Mouse (Mus musculus): Measurements from ENCODE around the gene Spata4. TPM values are rescaled to one million over a fixed set of nuclear protein-coding genes. Genes with fewer than 3 reads are reported as not detected.

Spata4 gene
- not detected in 2 replicates for polyA plus RNA-seq (2015; fragmentation: Nextera tagmentation; extraction: Ambion mirVana)

- H3K9me3 ChIP-seq (replicated peaks; ENCODE audit: control insufficient read depth, low read length) = no peaks in the 10 kb centered on the region
- H3K36me3 ChIP-seq (ENCODE audit: control insufficient read depth, insufficient read depth) = no peaks in the 10 kb centered on the region
- no peak within 1 kb of the TSS for H3K27ac ChIP-seq (ENCODE audit: low read length)
- ATAC-seq (ENCODE audit: low read depth) = peak; percentile 50; the same call in 1 of the 2 replicates
- H3K9ac ChIP-seq (ENCODE audit: low read depth, low read length) = no peak within 1 kb of the TSS
- peak within 1 kb of the TSS; percentile 51 for H3K4me2 ChIP-seq (ENCODE audit: low read depth, low read length)
- 19% methylated on average over 21 of the region's 21 CpGs for WGBS (ENCODE audit: insufficient replicate concordance)
- H3K4me3 ChIP-seq (ENCODE audit: low read depth, low read length) = no peak within 1 kb of the TSS; the same call in 1 of the 2 replicates
- H3K27me3 ChIP-seq (ENCODE audit: control insufficient read depth, insufficient read depth, low read depth, low read length) = no peaks in the 10 kb centered on the region
- H3K4me1 ChIP-seq (ENCODE audit: control insufficient read depth, low read depth, low read length) = no peaks in the 10 kb centered on the region; the same call in 1 of the 2 replicates
Measured at GRCm38 (mm10) chr8:54600671-54601251, at the start of gene Spata4. Gene Spata4 (plus strand): TSS chr8:54600781.

GRCm38 (mm10) chr8:54554921-54555320 is 45.7 kb upstream of the Spata4 start:
- H3K27me3 ChIP-seq (ENCODE audit: control insufficient read depth, insufficient read depth, low read depth, low read length) = no peaks in the 10 kb centered on the region
- WGBS (ENCODE audit: insufficient replicate concordance) = 48% methylated on average over 2 of the region's 2 CpGs
- no peaks in the 10 kb centered on the region for H3K4me1 ChIP-seq (ENCODE audit: control insufficient read depth, low read depth, low read length)
- H3K36me3 ChIP-seq (ENCODE audit: control insufficient read depth, insufficient read depth) = no peaks in the 10 kb centered on the region
- no peak overlapping the region for H3K9ac ChIP-seq (ENCODE audit: low read depth, low read length)
- H3K27ac ChIP-seq (ENCODE audit: low read length) = no peak overlapping the region
- no peak overlapping the region for H3K4me3 ChIP-seq (ENCODE audit: low read depth, low read length)
- H3K4me2 ChIP-seq (ENCODE audit: low read depth, low read length) = no peak overlapping the region
- ATAC-seq (ENCODE audit: low read depth) = no peak
- no peaks in the 10 kb centered on the region for H3K9me3 ChIP-seq (replicated peaks; ENCODE audit: control insufficient read depth, low read length)

GRCm38 (mm10) chr8:54562137-54562536 is 38.4 kb upstream of the Spata4 start:
- Histone ChIP-seq H3K4me3 (ENCODE audit: low read depth, low read length) (no peak overlapping the region), H3K4me1 (ENCODE audit: control insufficient read depth, low read depth, low read length) (no peaks in the 10 kb centered on the region), H3K36me3 (ENCODE audit: control insufficient read depth, insufficient read depth) (no peaks in the 10 kb centered on the region), H3K4me2 (ENCODE audit: low read depth, low read length) (no peak overlapping the region), H3K27ac (ENCODE audit: low read length) (no peak overlapping the region), H3K27me3 (ENCODE audit: control insufficient read depth, insufficient read depth, low read depth, low read length) (no peaks in the 10 kb centered on the region), H3K9ac (ENCODE audit: low read depth, low read length) (no peak overlapping the region), H3K9me3 (replicated peaks; ENCODE audit: control insufficient read depth, low read length) (no peaks in the 10 kb centered on the region)
- 22% methylated on average over 4 of the region's 4 CpGs for WGBS (ENCODE audit: insufficient replicate concordance)
- ATAC-seq (ENCODE audit: low read depth) = no peak

GRCm38 (mm10) chr8:54565181-54565580 is 35.4 kb upstream of the Spata4 start:
- no peak overlapping the region for H3K27ac ChIP-seq (ENCODE audit: low read length)
- no peak overlapping the region for H3K4me2 ChIP-seq (ENCODE audit: low read depth, low read length)
- no peak overlapping the region for H3K4me3 ChIP-seq (ENCODE audit: low read depth, low read length)
- ATAC-seq (ENCODE audit: low read depth) = no peak
- H3K9me3 ChIP-seq (replicated peaks; ENCODE audit: control insufficient read depth, low read length) = no peaks in the 10 kb centered on the region
- H3K27me3 ChIP-seq (ENCODE audit: control insufficient read depth, insufficient read depth, low read depth, low read length) = no peaks in the 10 kb centered on the region
- H3K4me1 ChIP-seq (ENCODE audit: control insufficient read depth, low read depth, low read length) = no peaks in the 10 kb centered on the region
- H3K36me3 ChIP-seq (ENCODE audit: control insufficient read depth, insufficient read depth) = no peaks in the 10 kb centered on the region
- H3K9ac ChIP-seq (ENCODE audit: low read depth, low read length) = no peak overlapping the region
- WGBS (ENCODE audit: insufficient replicate concordance) = 52% methylated on average over 1 of the region's 1 CpGs

GRCm38 (mm10) chr8:54565603-54566260 is 34.8 kb upstream of the Spata4 start:
- H3K4me1 ChIP-seq (ENCODE audit: control insufficient read depth, low read depth, low read length) = no peaks in the 10 kb centered on the region
- H3K36me3 ChIP-seq (ENCODE audit: control insufficient read depth, insufficient read depth) = no peaks in the 10 kb centered on the region
- ATAC-seq (ENCODE audit: low read depth) = no peak
- no peak overlapping the region for H3K4me2 ChIP-seq (ENCODE audit: low read depth, low read length)
- no peaks in the 10 kb centered on the region for H3K27me3 ChIP-seq (ENCODE audit: control insufficient read depth, insufficient read depth, low read depth, low read length)
- H3K9ac ChIP-seq (ENCODE audit: low read depth, low read length) = no peak overlapping the region
- H3K27ac ChIP-seq (ENCODE audit: low read length) = no peak overlapping the region
- H3K9me3 ChIP-seq (replicated peaks; ENCODE audit: control insufficient read depth, low read length) = no peaks in the 10 kb centered on the region
- no peak overlapping the region for H3K4me3 ChIP-seq (ENCODE audit: low read depth, low read length)
- WGBS (ENCODE audit: insufficient replicate concordance) = 68% methylated on average over 7 of the region's 7 CpGs

GRCm38 (mm10) chr8:54567168-54567567 is 33.4 kb upstream of the Spata4 start:
- 64% methylated on average over 2 of the region's 2 CpGs for WGBS (ENCODE audit: insufficient replicate concordance)
- H3K4me1 ChIP-seq (ENCODE audit: control insufficient read depth, low read depth, low read length) = no peaks in the 10 kb centered on the region
- H3K27me3 ChIP-seq (ENCODE audit: control insufficient read depth, insufficient read depth, low read depth, low read length) = no peaks in the 10 kb centered on the region
- no peak overlapping the region for H3K4me3 ChIP-seq (ENCODE audit: low read depth, low read length)
- no peak overlapping the region for H3K27ac ChIP-seq (ENCODE audit: low read length)
- H3K9ac ChIP-seq (ENCODE audit: low read depth, low read length) = no peak overlapping the region
- no peaks in the 10 kb centered on the region for H3K9me3 ChIP-seq (replicated peaks; ENCODE audit: control insufficient read depth, low read length)
- H3K4me2 ChIP-seq (ENCODE audit: low read depth, low read length) = no peak overlapping the region
- H3K36me3 ChIP-seq (ENCODE audit: control insufficient read depth, insufficient read depth) = no peaks in the 10 kb centered on the region
- ATAC-seq (ENCODE audit: low read depth) = no peak

- H3K4me1 ChIP-seq (ENCODE audit: control insufficient read depth, low read depth, low read length) = no peaks in the 10 kb centered on the region
- no peak overlapping the region for H3K4me3 ChIP-seq (ENCODE audit: low read depth, low read length)
- no peak for ATAC-seq (ENCODE audit: low read depth)
- H3K27ac ChIP-seq (ENCODE audit: low read length) = no peak overlapping the region
- H3K27me3 ChIP-seq (ENCODE audit: control insufficient read depth, insufficient read depth, low read depth, low read length) = no peaks in the 10 kb centered on the region
- no peaks in the 10 kb centered on the region for H3K36me3 ChIP-seq (ENCODE audit: control insufficient read depth, insufficient read depth)
- 63% methylated on average over 15 of the region's 15 CpGs for WGBS (ENCODE audit: insufficient replicate concordance)
- H3K9me3 ChIP-seq (replicated peaks; ENCODE audit: control insufficient read depth, low read length) = no peaks in the 10 kb centered on the region
- no peak overlapping the region for H3K4me2 ChIP-seq (ENCODE audit: low read depth, low read length)
- H3K9ac ChIP-seq (ENCODE audit: low read depth, low read length) = no peak overlapping the region
Measured at GRCm38 (mm10) chr8:54570618-54571609, 29.7 kb upstream of the Spata4 start.

- Histone ChIP-seq H3K4me2 (ENCODE audit: low read depth, low read length) (no peak overlapping the region), H3K9ac (ENCODE audit: low read depth, low read length) (no peak overlapping the region), H3K27me3 (ENCODE audit: control insufficient read depth, insufficient read depth, low read depth, low read length) (no peaks in the 10 kb centered on the region), H3K9me3 (replicated peaks; ENCODE audit: control insufficient read depth, low read length) (no peaks in the 10 kb centered on the region), H3K4me1 (ENCODE audit: control insufficient read depth, low read depth, low read length) (no peaks in the 10 kb centered on the region), H3K27ac (ENCODE audit: low read length) (no peak overlapping the region), H3K4me3 (ENCODE audit: low read depth, low read length) (no peak overlapping the region), H3K36me3 (ENCODE audit: control insufficient read depth, insufficient read depth) (no peaks in the 10 kb centered on the region)
- 47% methylated on average over 3 of the region's 3 CpGs for WGBS (ENCODE audit: insufficient replicate concordance)
- ATAC-seq (ENCODE audit: low read depth) = no peak
Measured at GRCm38 (mm10) chr8:54581436-54581835, 19.1 kb upstream of the Spata4 start.
